Mouse (Mus musculus) hindbrain, postnatal 0 days (tissue): ENCODE results near the gene Kat6b. TPM values are rescaled to one million over a fixed set of nuclear protein-coding genes. Genes with fewer than 3 reads are reported as not detected.

Experiments
- ATAC-seq: fragments of 200-750 bp; cut with Nextera tagmentation; 2 replicates; pipeline ENCODE4 v1.8.0; 2017; ENCODE audit warnings: mild to moderate bottlenecking, moderate TSS enrichment, moderate library complexity
- DNase-seq: peaks from one replicate; pipeline ENCODE4 v3.0.0-alpha.2; 2015; ENCODE audit warnings: low spot score
- H3K27ac ChIP-seq: fragments of 300-500 bp; sonication (generic); 2 replicates; pipeline ENCODE4 v1.5.1; 2014; ENCODE audit warnings: mild to moderate bottlenecking
- H3K27me3 ChIP-seq: fragments of 300-500 bp; sonication (generic); 2 replicates; pipeline ENCODE4 v1.6.1; 2014; ENCODE audit warnings: low read length, mixed read lengths; ENCODE audit not compliant: insufficient read depth
- H3K36me3 ChIP-seq: fragments of 300-500 bp; sonication (generic); 2 replicates; pipeline ENCODE4 v1.6.1; 2014; ENCODE audit warnings: low read length, mixed read lengths; ENCODE audit not compliant: insufficient read depth
- H3K4me1 ChIP-seq: fragments of 300-500 bp; sonication (generic); 2 replicates; pipeline ENCODE4 v1.6.1; 2014; ENCODE audit warnings: antibody characterized with exemption, low read length, mixed read lengths; ENCODE audit not compliant: insufficient read depth
- H3K4me2 ChIP-seq: fragments of 300-500 bp; sonication (generic); 2 replicates; pipeline ENCODE4 v1.6.1; 2014; ENCODE audit warnings: low read depth, mild to moderate bottlenecking, low read length, moderate library complexity, mixed read lengths
- H3K4me3 ChIP-seq: fragments of 300-500 bp; sonication (generic); 2 replicates; pipeline ENCODE4 v1.5.1; 2014; ENCODE audit warnings: low read length
- H3K9ac ChIP-seq: fragments of 300-500 bp; sonication (generic); replicated peaks from 2 replicates; pipeline ENCODE4 v1.6.1; 2014; ENCODE audit warnings: mild to moderate bottlenecking, low read length, moderate library complexity, mixed read lengths
- H3K9me3 ChIP-seq: fragments of 300-500 bp; sonication (generic); 2 replicates; pipeline ENCODE4 v1.6.1; 2016; ENCODE audit warnings: low read length, mixed read lengths
- CTCF ChIP-seq: IDR thresholded peaks from 2 replicates; pipeline ENCODE4 v1.5.1; 2016; ENCODE audit warnings: antibody characterized with exemption, control low read depth, low read depth
- WGBS: fragments of 180-500 bp; shearing (Covaris S2); extraction: QIAGEN DNeasy Blood & Tissue Kit; methylation state at CpG from one replicate; pipeline ENCODE4 v1.1.7; 2014; 5-methylcytosine and 5-hydroxymethylcytosine counted together
- polyA plus RNA-seq: library from polyadenylated mRNA; unstranded; fragments of >200 nt; fragmentation: Nextera tagmentation; extraction: Ambion mirVana; gene quantifications from 2 replicates; pipeline ENCODE4 v1.2.1, GENCODE M21; 2015
- total RNA-seq: library from RNA; depleted of rRNA; stranded (reverse); fragments of >200 nt; gene quantifications from 2 replicates; pipeline ENCODE4 v1.2.3, GENCODE M21; 2014

Kat6b gene
- total and polyA plus RNA-seq, 2 experiments from 2014 or later = 15.2 to 33.0 TPM

- no peaks in the 10 kb centered on the region for H3K9me3 ChIP-seq
- no peak overlapping the region for H3K4me3 ChIP-seq
- DNase-seq (no peak), ATAC-seq (no peak)
- TF ChIP-seq CTCF = no peak
- H3K36me3 ChIP-seq = no peaks in the 10 kb centered on the region
- no peak overlapping the region for H3K9ac ChIP-seq
- no peaks in the 10 kb centered on the region for H3K27me3 ChIP-seq
- H3K27ac ChIP-seq = 0 out of 2 replicates have a peak overlapping the region, but pooled peaks have one; percentile 1
- H3K4me1 ChIP-seq = 0 out of 2 replicates have a peak, but pooled peaks cover 11% of the 10 kb centered on the region
- no peak overlapping the region for H3K4me2 ChIP-seq
- WGBS = 39% methylated on average over 5 of the region's 5 CpGs
Observed at GRCm38 (mm10) chr14:21600174-21600566, 118.9 kb downstream of the Kat6b start.

DNA sequence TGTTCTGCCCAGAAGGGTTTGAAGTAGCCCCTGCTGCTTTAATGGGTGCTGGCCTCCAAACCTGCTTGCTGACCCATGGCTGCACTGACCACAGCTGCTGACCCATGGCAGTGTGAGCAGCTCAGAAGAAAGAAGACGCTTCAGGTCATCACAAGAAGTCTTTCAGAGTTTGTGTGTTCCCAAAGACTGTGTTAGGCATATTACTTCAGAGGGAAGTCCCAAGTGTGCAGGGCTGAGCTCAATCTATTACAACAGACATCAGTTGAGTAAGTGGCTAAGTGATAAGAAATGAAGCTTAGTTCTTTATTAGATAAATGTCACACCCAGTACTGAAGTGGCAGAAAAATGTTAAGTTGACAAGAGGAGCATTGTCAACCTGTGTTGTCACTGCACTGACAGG lies 119.4 kb downstream of the Kat6b start:
- ATAC-seq = no peak
- WGBS = 69% methylated on average over 1 of the region's 1 CpGs

DNA sequence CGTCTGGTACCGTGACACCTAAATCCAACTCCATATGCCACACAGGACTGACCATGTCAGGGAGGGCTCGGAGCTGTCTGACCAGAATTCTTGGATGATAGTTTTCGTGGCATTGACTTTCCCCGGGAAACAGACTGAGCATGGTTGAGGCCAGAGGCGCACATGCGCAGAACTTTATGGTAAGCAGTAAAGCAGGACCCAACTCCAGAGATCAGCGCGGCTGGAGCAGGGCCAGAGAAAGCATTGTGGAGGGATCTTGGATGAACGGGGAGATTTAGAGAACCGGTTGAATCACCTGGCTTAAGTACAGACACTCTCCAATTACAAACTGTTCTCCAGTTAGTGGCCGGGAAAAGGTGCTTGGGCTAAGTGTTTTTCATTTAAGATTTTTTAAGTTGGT lies 120.9 kb downstream of the Kat6b start:
- Histone ChIP-seq H3K4me2 (no peak overlapping the region), H3K9ac (no peak overlapping the region), H3K36me3 (no peaks in the 10 kb centered on the region), H3K27me3 (no peaks in the 10 kb centered on the region), H3K4me1 (0 out of 2 replicates have a peak, but pooled peaks cover 11% of the 10 kb centered on the region), H3K4me3 (no peak overlapping the region), H3K27ac (no peak overlapping the region), H3K9me3 (no peaks in the 10 kb centered on the region)
- no peak for ATAC-seq
- no peak for TF ChIP-seq CTCF
- 87% methylated on average over 12 of the region's 12 CpGs for WGBS
- no peak for DNase-seq

More for the DNA sequence above, 119.4 kb downstream of the Kat6b start:
- Histone ChIP-seq H3K4me2 (no peak overlapping the region), H3K27ac (no peak overlapping the region), H3K27me3 (no peaks in the 10 kb centered on the region), H3K4me3 (no peak overlapping the region), H3K9ac (no peak overlapping the region), H3K9me3 (no peaks in the 10 kb centered on the region), H3K36me3 (no peaks in the 10 kb centered on the region), H3K4me1 (0 out of 2 replicates have a peak, but pooled peaks cover 11% of the 10 kb centered on the region)
- TF ChIP-seq CTCF = no peak
- DNase-seq = no peak

DNA sequence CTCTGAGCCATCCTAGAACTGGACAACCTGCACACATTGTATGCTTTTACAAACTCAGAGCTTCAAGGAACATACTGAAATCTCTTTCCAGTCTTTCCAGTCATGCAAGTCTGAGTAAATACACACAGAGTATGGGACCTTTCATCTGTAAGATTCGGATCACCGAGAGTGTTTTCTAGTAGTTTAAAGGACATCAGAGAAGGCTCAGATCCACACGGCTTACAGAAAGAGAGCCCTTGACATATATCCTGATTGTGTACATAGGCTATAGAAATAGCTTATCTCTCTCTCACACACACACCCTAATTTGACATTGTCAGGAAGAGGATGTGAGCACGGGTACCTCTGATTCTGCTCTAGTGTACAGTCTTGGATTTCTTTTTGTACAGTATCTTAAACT lies 121.7 kb downstream of the Kat6b start:
- ATAC-seq (no peak), DNase-seq (no peak)
- H3K4me3 ChIP-seq = no peak overlapping the region
- H3K27me3 ChIP-seq = no peaks in the 10 kb centered on the region
- H3K9ac ChIP-seq = no peak overlapping the region
- no peaks in the 10 kb centered on the region for H3K36me3 ChIP-seq
- H3K27ac ChIP-seq = no peak overlapping the region
- no peak for TF ChIP-seq CTCF
- H3K4me2 ChIP-seq = no peak overlapping the region
- WGBS = 85% methylated on average over 4 of the region's 4 CpGs
- 0 out of 2 replicates have a peak, but pooled peaks cover 11% of the 10 kb centered on the region for H3K4me1 ChIP-seq
- H3K9me3 ChIP-seq = no peaks in the 10 kb centered on the region

- no peaks in the 10 kb centered on the region for H3K27me3 ChIP-seq
- H3K4me3 ChIP-seq = no peak overlapping the region
- no peak overlapping the region for H3K9ac ChIP-seq
- H3K27ac ChIP-seq = peak overlapping the region; percentile 36; the same call in 1 of the 2 replicates
- H3K9me3 ChIP-seq = no peaks in the 10 kb centered on the region
- no peak for ATAC-seq
- no peaks in the 10 kb centered on the region; the same call in 1 of the 2 replicates for H3K4me1 ChIP-seq
- TF ChIP-seq CTCF = no peak
- no peaks in the 10 kb centered on the region for H3K36me3 ChIP-seq
- H3K4me2 ChIP-seq = 0 out of 2 replicates have a peak overlapping the region, but pooled peaks have one; percentile 11
- 40% methylated on average over 4 of the region's 4 CpGs for WGBS
- no peak for DNase-seq
Observed at GRCm38 (mm10) chr14:21607686-21608085, 126.5 kb downstream of the Kat6b start.

- DNase-seq (no peak), ATAC-seq (no peak)
- 25% methylated on average over 4 of the region's 4 CpGs for WGBS
- Histone ChIP-seq H3K27ac (no peak overlapping the region), H3K27me3 (no peaks in the 10 kb centered on the region), H3K36me3 (no peaks in the 10 kb centered on the region), H3K9me3 (no peaks in the 10 kb centered on the region), H3K4me3 (no peak overlapping the region), H3K9ac (no peak overlapping the region), H3K4me2 (no peak overlapping the region), H3K4me1 (no peaks in the 10 kb centered on the region; the same call in 1 of the 2 replicates)
- TF ChIP-seq CTCF = no peak
Observed at GRCm38 (mm10) chr14:21608886-21609285, 127.7 kb downstream of the Kat6b start.

DNA sequence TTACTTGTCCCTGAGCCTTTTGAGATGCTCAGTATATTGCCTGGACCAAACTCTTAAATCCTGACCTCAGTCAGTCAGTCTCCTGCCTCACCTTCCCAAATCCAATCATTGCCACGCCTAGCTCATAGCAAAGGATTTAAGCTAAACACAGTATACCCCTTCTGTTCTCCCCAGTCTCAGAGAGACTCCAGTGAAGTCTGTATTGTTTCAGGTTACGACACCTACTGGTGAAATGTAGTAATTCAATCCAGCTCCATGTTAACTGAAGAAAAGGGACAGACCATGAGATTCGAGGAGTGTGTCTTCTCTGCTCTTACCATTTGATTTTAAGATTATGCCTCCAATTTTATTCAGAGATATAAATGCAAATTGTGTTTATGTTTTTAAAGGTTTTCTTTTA lies 129.0 kb downstream of the Kat6b start:
- no peak overlapping the region for H3K9ac ChIP-seq
- 8% methylated on average over 3 of the region's 3 CpGs for WGBS
- no peak overlapping the region for H3K4me2 ChIP-seq
- H3K36me3 ChIP-seq = no peaks in the 10 kb centered on the region
- ATAC-seq = peak; percentile 70
- no peak overlapping the region for H3K27ac ChIP-seq
- peak; percentile 85 for DNase-seq
- H3K27me3 ChIP-seq = no peaks in the 10 kb centered on the region
- peak; percentile 84 for TF ChIP-seq CTCF
- H3K9me3 ChIP-seq = no peaks in the 10 kb centered on the region
- H3K4me1 ChIP-seq = no peaks in the 10 kb centered on the region; the same call in 1 of the 2 replicates
- H3K4me3 ChIP-seq = no peak overlapping the region
